Mouse (Mus musculus): ENCODE results near the gene Gimap5. TPM values are rescaled to one million over a fixed set of nuclear protein-coding genes. Genes with fewer than 3 reads are reported as not detected.

Gimap5 gene
- 1 to 10 TPM; 6.0 to 6.6 TPM for total RNA-seq (2021)

GRCm38 (mm10) chr6:48745959-48746889 lies at the start of gene Gimap5:
Gene Gimap5, plus strand, starts transcription at chr6:48746197.
- DNase-seq: peak; percentile 53 to 65
- intact Hi-C loops (cut with DNase I): loop anchor here (2.0 kb wide), 4 partner anchors 27 to 99 kb away; partner anchors contain the start of genes Gimap4 and Gimap8

- intact Hi-C loops (cut with DNase I): loop anchor here (1.0 kb wide), 1 partner anchor 12 kb away; no protein-coding TSS in a partner anchor
- DNase-seq: no peak
Measured at GRCm38 (mm10) chr6:48696830-48697554, 49.0 kb upstream of the Gimap5 start.

- intact Hi-C loops (cut with DNase I): loop anchor here (1.0 kb wide), 1 partner anchor 12 kb away; no protein-coding TSS in a partner anchor
- DNase-seq: no peak
Measured at GRCm38 (mm10) chr6:48697555-48697930, 48.5 kb upstream of the Gimap5 start.

- intact Hi-C loops (cut with DNase I): no loop called here
Measured at GRCm38 (mm10) chr6:48698066-48698856, 47.7 kb upstream of the Gimap5 start.

GRCm38 (mm10) chr6:48698888-48699287 lies 47.1 kb upstream of the Gimap5 start:
- intact Hi-C loops (cut with DNase I): no loop called here
- no peak for DNase-seq

More at GRCm38 (mm10) chr6:48698066-48698856, 47.7 kb upstream of the Gimap5 start:
- DNase-seq: no peak

GRCm38 (mm10) chr6:48700251-48701075 lies 45.5 kb upstream of the Gimap5 start:
- no peak for DNase-seq
- intact Hi-C loops (cut with DNase I): no loop called here

- no peak for DNase-seq
- intact Hi-C loops (cut with DNase I): no loop called here
Measured at GRCm38 (mm10) chr6:48702146-48702545, 43.9 kb upstream of the Gimap5 start.

GRCm38 (mm10) chr6:48702601-48703000 lies 43.4 kb upstream of the Gimap5 start:
- DNase-seq: no peak
- intact Hi-C loops (cut with DNase I): no loop called here

- no peak for DNase-seq
- intact Hi-C loops (cut with DNase I): loop anchor here (2.0 kb wide), 1 partner anchor 43 kb away; the partner anchor contains the start of gene Gimap5
Measured at GRCm38 (mm10) chr6:48704146-48704545, 41.9 kb upstream of the Gimap5 start.

- no peak for DNase-seq
- intact Hi-C loops (cut with DNase I): no loop called here
Measured at GRCm38 (mm10) chr6:48706130-48706529, 39.9 kb upstream of the Gimap5 start.

GRCm38 (mm10) chr6:48718455-48718854 lies 27.5 kb upstream of the Gimap5 start, which contains the start of the genes Gm28053 and Gimap7:
Gene Gm28053, plus strand, starts transcription at chr6:48718607.
Gene Gimap7, plus strand, starts transcription at chr6:48718621.
- intact Hi-C loops (cut with DNase I): no loop called here
- DNase-seq: no peak

- DNase-seq: no peak
- intact Hi-C loops (cut with DNase I): no loop called here
Measured at GRCm38 (mm10) chr6:48720326-48720725, 25.7 kb upstream of the Gimap5 start.

- no peak for DNase-seq
- intact Hi-C loops (cut with DNase I): no loop called here
Measured at GRCm38 (mm10) chr6:48723468-48723867, 22.5 kb upstream of the Gimap5 start.

- intact Hi-C loops (cut with DNase I): no loop called here
- DNase-seq: peak in 1 of 2 experiments; percentile 57
Measured at GRCm38 (mm10) chr6:48725476-48725875, 20.5 kb upstream of the Gimap5 start.

GRCm38 (mm10) chr6:48727761-48728160 lies 18.2 kb upstream of the Gimap5 start:
- no peak for DNase-seq
- intact Hi-C loops (cut with DNase I): no loop called here

- intact Hi-C loops (cut with DNase I): no loop called here
- DNase-seq: no peak
Measured at GRCm38 (mm10) chr6:48732864-48733304, 13.1 kb upstream of the Gimap5 start.

- intact Hi-C loops (cut with DNase I): no loop called here
Measured at GRCm38 (mm10) chr6:48733660-48734059, 12.3 kb upstream of the Gimap5 start.

GRCm38 (mm10) chr6:48737053-48737452 lies 8.9 kb upstream of the Gimap5 start:
- intact Hi-C loops (cut with DNase I): loop anchor here (2.0 kb wide), 1 partner anchor 24 kb away; no protein-coding TSS in a partner anchor
- DNase-seq: no peak

More at GRCm38 (mm10) chr6:48733660-48734059, 12.3 kb upstream of the Gimap5 start:
- DNase-seq: no peak

- no peak for DNase-seq
Measured at GRCm38 (mm10) chr6:48737688-48738087, 8.3 kb upstream of the Gimap5 start.

More at GRCm38 (mm10) chr6:48737688-48738087, 8.3 kb upstream of the Gimap5 start:
- intact Hi-C loops (cut with DNase I): loop anchor here (2.0 kb wide), 1 partner anchor 25 kb away; no protein-coding TSS in a partner anchor
